Mouse (Mus musculus) testis, adult 2 months (tissue): ENCODE data around the gene Sorbs2.

Source experiments
- CTCF ChIP-seq: fragments of 200-500 bp; IDR thresholded peaks from 2 replicates; pipeline ENCODE4 v1.5.1; 2012; ENCODE audit warnings: low read depth, mild to moderate bottlenecking, inconsistent platforms, low read length, moderate library complexity; ENCODE audit not compliant: control insufficient read depth, insufficient read depth, insufficient replicate concordance
- POLR2A ChIP-seq: fragments of 200-500 bp; IDR thresholded peaks from 2 replicates; pipeline ENCODE4 v1.6.1; 2012; ENCODE audit warnings: low read depth, mild to moderate bottlenecking, inconsistent platforms, low read length, moderate library complexity; ENCODE audit not compliant: control insufficient read depth

GRCm38 (mm10) chr8:45585158-45585557 is 77.6 kb downstream of the Sorbs2 start:
- TF ChIP-seq CTCF (no peak), POLR2A (no peak)
